Mouse (Mus musculus) testis, adult 2 months (tissue): Measurements from ENCODE around the gene Atp5g3.
"Not testable (repeated sequence)": the region's sequence is repeated elsewhere in the genome, so short reads cannot be mapped to it uniquely, and the experiment has no call there.

Source experiments
- CTCF ChIP-seq: fragments of 200-500 bp; IDR thresholded peaks from 2 replicates; pipeline ENCODE4 v1.5.1; 2012; ENCODE audit warnings: low read depth, mild to moderate bottlenecking, inconsistent platforms, low read length, moderate library complexity; ENCODE audit not compliant: control insufficient read depth, insufficient read depth, insufficient replicate concordance
- POLR2A ChIP-seq: fragments of 200-500 bp; IDR thresholded peaks from 2 replicates; pipeline ENCODE4 v1.6.1; 2012; ENCODE audit warnings: low read depth, mild to moderate bottlenecking, inconsistent platforms, low read length, moderate library complexity; ENCODE audit not compliant: control insufficient read depth

DNA sequence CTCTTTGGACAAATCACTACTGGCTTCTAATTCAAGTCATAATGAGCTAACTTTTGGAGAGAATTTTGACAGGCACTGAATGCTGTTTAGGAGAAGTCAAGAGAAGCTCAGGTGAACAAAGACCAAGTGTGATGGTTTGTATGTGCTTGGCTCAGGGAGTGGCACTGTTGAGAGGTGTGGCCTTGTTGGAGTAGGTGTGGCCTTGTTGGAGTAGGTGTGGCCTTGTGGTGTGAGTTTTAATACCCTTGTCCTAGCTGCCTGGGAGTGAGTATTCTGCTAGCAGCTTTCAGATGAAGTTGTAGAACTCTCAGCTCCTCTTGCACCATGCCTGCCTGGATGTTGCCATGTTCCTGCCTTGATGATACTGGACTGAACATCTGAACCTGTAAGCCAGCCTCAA lies 6.4 kb downstream of the Atp5g3 start:
- TF ChIP-seq CTCF, POLR2A: not testable (repeated sequence)
